Mouse (Mus musculus) stomach, postnatal 0 days (tissue): ENCODE measurements around the gene Rhd. TPM values are rescaled to one million over a fixed set of nuclear protein-coding genes. Genes with fewer than 3 reads are reported as not detected.
"Not testable (repeated sequence)": the region's sequence is repeated elsewhere in the genome, so short reads cannot be mapped to it uniquely, and the experiment has no call there.

Experiments
- ATAC-seq: fragments of 200-750 bp; cut with Nextera tagmentation; 2 replicates; pipeline ENCODE4 v1.8.0; 2017; ENCODE audit not compliant: low FRiP score, low TSS enrichment
- DNase-seq: peaks from one replicate; pipeline ENCODE4 v3.0.0-alpha.2; 2016; ENCODE audit warnings: low spot score
- H3K27ac ChIP-seq: fragments of 300-500 bp; sonication (generic); replicated peaks from 2 replicates; pipeline ENCODE4 v1.5.1; 2014; ENCODE audit warnings: mild to moderate bottlenecking, control low read depth
- H3K27me3 ChIP-seq: fragments of 300-500 bp; sonication (generic); 2 replicates; pipeline ENCODE4 v1.6.1; 2014; ENCODE audit warnings: low read length; ENCODE audit not compliant: control insufficient read depth, insufficient read depth
- H3K36me3 ChIP-seq: fragments of 300-500 bp; sonication (generic); 2 replicates; pipeline ENCODE4 v1.6.1; 2014; ENCODE audit warnings: low read length, mixed read lengths; ENCODE audit not compliant: control insufficient read depth, insufficient read depth
- H3K4me1 ChIP-seq: fragments of 300-500 bp; sonication (generic); replicated peaks from 2 replicates; pipeline ENCODE4 v1.6.1; 2014; ENCODE audit warnings: antibody characterized with exemption; ENCODE audit not compliant: control insufficient read depth, insufficient read depth
- H3K4me2 ChIP-seq: fragments of 300-500 bp; sonication (generic); replicated peaks from 2 replicates; pipeline ENCODE4 v1.6.1; 2014; ENCODE audit warnings: low read depth, mild to moderate bottlenecking, control low read depth, moderate library complexity
- H3K4me3 ChIP-seq: fragments of 300-500 bp; sonication (generic); 2 replicates; pipeline ENCODE4 v1.5.1; 2014; ENCODE audit warnings: low read depth, low read length, control low read depth
- H3K9ac ChIP-seq: fragments of 300-500 bp; sonication (generic); 2 replicates; pipeline ENCODE4 v1.6.1; 2014; ENCODE audit warnings: mild to moderate bottlenecking, low read length, control low read depth, mixed read lengths
- H3K9me3 ChIP-seq: fragments of 300-500 bp; sonication (generic); 2 replicates; pipeline ENCODE4 v1.6.1; 2016; ENCODE audit warnings: low read length; ENCODE audit not compliant: control insufficient read depth
- CTCF ChIP-seq: IDR thresholded peaks from 2 replicates; pipeline ENCODE4 v1.5.1; 2016; ENCODE audit warnings: antibody characterized with exemption, low read depth, mild to moderate bottlenecking, moderate library complexity
- EP300 ChIP-seq: optimal IDR thresholded peaks from 2 replicates; pipeline ENCODE3; 2016; ENCODE audit warnings: antibody characterized with exemption
- WGBS: fragments of 180-500 bp; shearing (Covaris S2); extraction: QIAGEN DNeasy Blood & Tissue Kit; methylation state at CpG from one replicate; pipeline ENCODE4 v1.1.7; 2014; 5-methylcytosine and 5-hydroxymethylcytosine counted together
- polyA plus RNA-seq: library from polyadenylated mRNA; unstranded; fragments of >200 nt; fragmentation: Nextera tagmentation; extraction: Ambion mirVana; gene quantifications from 2 replicates; pipeline ENCODE4 v1.2.1, GENCODE M21; 2015

Gene Rhd
- polyA plus RNA-seq, 1 experiment from 2014 or later = 0.47 TPM

GRCm38 (mm10) chr4:134897256-134897655 lies 32.9 kb downstream of the Rhd start:
- WGBS = 85% methylated on average over 6 of the region's 6 CpGs
- no peak overlapping the region for H3K4me2 ChIP-seq

GRCm38 (mm10) chr4:134901126-134901525 lies 36.8 kb downstream of the Rhd start:
- 94% methylated on average over 8 of the region's 8 CpGs for whole genome bisulfite sequencing
- H3K36me3 ChIP-seq = peaks cover 51% of the 10 kb centered on the region
- H3K4me2 ChIP-seq = no peak overlapping the region
- no peak overlapping the region for H3K9ac ChIP-seq
- no peak for DNase-seq
- no peak overlapping the region for H3K4me3 ChIP-seq
- H3K4me1 ChIP-seq = no peaks in the 10 kb centered on the region
- H3K9me3 ChIP-seq = no peaks in the 10 kb centered on the region
- H3K27me3 ChIP-seq = no peaks in the 10 kb centered on the region
- H3K27ac ChIP-seq = no peak overlapping the region
- ATAC-seq = no peak
- TF ChIP-seq EP300 = no peak
- TF ChIP-seq CTCF = no peak

More at GRCm38 (mm10) chr4:134897256-134897655, 32.9 kb downstream of the Rhd start:
- Histone ChIP-seq H3K4me3 (no peak overlapping the region), H3K27me3 (no peaks in the 10 kb centered on the region), H3K9ac (no peak overlapping the region), H3K9me3 (no peaks in the 10 kb centered on the region), H3K27ac (no peak overlapping the region), H3K4me1 (no peaks in the 10 kb centered on the region), H3K36me3 (peaks cover 26% of the 10 kb centered on the region)
- no peak; the same call in 1 of the 2 replicates for ATAC-seq
- DNase-seq = no peak
- TF ChIP-seq EP300 (no peak), CTCF (no peak)

- Histone ChIP-seq H3K36me3 (peaks cover 45% of the 10 kb centered on the region), H3K27me3 (no peaks in the 10 kb centered on the region), H3K9me3 (no peaks in the 10 kb centered on the region), H3K4me1 (no peaks in the 10 kb centered on the region), H3K4me2 (no peak overlapping the region), H3K27ac (no peak overlapping the region), H3K4me3 (no peak overlapping the region), H3K9ac (no peak overlapping the region)
- ATAC-seq = no peak
- TF ChIP-seq EP300 = no peak
- no peak for TF ChIP-seq CTCF
- WGBS = 75% methylated on average over 7 of the region's 7 CpGs
- DNase-seq = no peak
Measured at GRCm38 (mm10) chr4:134903046-134903445, 38.7 kb downstream of the Rhd start.

GRCm38 (mm10) chr4:134911406-134911805 lies 47.1 kb downstream of the Rhd start:
- peaks cover 14% of the 10 kb centered on the region for H3K36me3 ChIP-seq
- whole genome bisulfite sequencing = 98% methylated on average over 6 of the region's 8 CpGs
- H3K9me3 ChIP-seq, H3K9ac ChIP-seq, H3K27ac ChIP-seq, H3K4me1 ChIP-seq, H3K4me2 ChIP-seq, H3K4me3 ChIP-seq, DNase-seq, H3K27me3 ChIP-seq, ATAC-seq: not testable (repeated sequence)

GRCm38 (mm10) chr4:134913413-134913812 lies 49.1 kb downstream of the Rhd start:
- Histone ChIP-seq H3K36me3 (peaks cover 10% of the 10 kb centered on the region), H3K9me3 (no peaks in the 10 kb centered on the region), H3K4me3 (no peak overlapping the region), H3K9ac (no peak overlapping the region), H3K27ac (no peak overlapping the region), H3K4me2 (peak overlapping the region; percentile 70), H3K4me1 (peaks cover 3% of the 10 kb centered on the region; the same call in 1 of the 2 replicates), H3K27me3 (no peaks in the 10 kb centered on the region)
- ATAC-seq (no peak), DNase-seq (peak; percentile 75)
- no peak for TF ChIP-seq EP300
- TF ChIP-seq CTCF = peak; percentile 87
- WGBS = 32% methylated on average over 3 of the region's 3 CpGs

GRCm38 (mm10) chr4:134914122-134914863 lies 50.0 kb downstream of the Rhd start:
- Histone ChIP-seq H3K9me3 (no peaks in the 10 kb centered on the region), H3K27me3 (no peaks in the 10 kb centered on the region), H3K9ac (peak overlapping the region; percentile 87), H3K4me3 (peak overlapping the region; percentile 90), H3K4me1 (peaks cover 3% of the 10 kb centered on the region; the same call in 1 of the 2 replicates), H3K36me3 (peaks cover 3% of the 10 kb centered on the region), H3K27ac (peak overlapping the region; percentile 98), H3K4me2 (peak overlapping the region; percentile 70)
- DNase-seq = no peak
- under 1% methylated on average over 43 of the region's 43 CpGs for WGBS
- peak; percentile 76 for ATAC-seq
- no peak for TF ChIP-seq CTCF
